Mouse (Mus musculus) intestine, embryonic 14.5 days (tissue): ENCODE results near the gene Fndc10. TPM values are rescaled to one million over a fixed set of nuclear protein-coding genes. Genes with fewer than 3 reads are reported as not detected.
"Not testable (repeated sequence)": the region's sequence is repeated elsewhere in the genome, so short reads cannot be mapped to it uniquely, and the experiment has no call there.

ENCODE experiments used
- ATAC-seq: fragments of 200-750 bp; cut with Nextera tagmentation; replicated peaks from 2 replicates; pipeline ENCODE4 v1.8.0; 2017; ENCODE audit warnings: low read depth, moderate number of reproducible peaks, moderate TSS enrichment, moderate library complexity; ENCODE audit not compliant: low FRiP score, low TSS enrichment
- DNase-seq: peaks from one replicate; pipeline ENCODE4 v3.0.0-alpha.2; 2018; ENCODE audit warnings: low spot score
- H3K27ac ChIP-seq: fragments of 300-500 bp; sonication (generic); 2 replicates; pipeline ENCODE4 v1.5.1; 2014; ENCODE audit warnings: low read depth, mild to moderate bottlenecking, control low read depth
- H3K27me3 ChIP-seq: fragments of 300-500 bp; sonication (generic); replicated peaks from 2 replicates; pipeline ENCODE4 v1.6.1; 2014; ENCODE audit warnings: low read length, control low read depth; ENCODE audit not compliant: control insufficient read depth, insufficient read depth
- H3K36me3 ChIP-seq: fragments of 300-500 bp; sonication (generic); 2 replicates; pipeline ENCODE4 v1.6.1; 2014; ENCODE audit warnings: low read length, control low read depth; ENCODE audit not compliant: control insufficient read depth, insufficient read depth
- H3K4me1 ChIP-seq: fragments of 300-500 bp; sonication (generic); replicated peaks from 2 replicates; pipeline ENCODE4 v1.6.1; 2014; ENCODE audit warnings: low read length, control low read depth, mixed read lengths; ENCODE audit not compliant: control insufficient read depth, insufficient read depth
- H3K4me2 ChIP-seq: fragments of 300-500 bp; sonication (generic); 2 replicates; pipeline ENCODE4 v1.6.1; 2014; ENCODE audit warnings: low read length
- H3K4me3 ChIP-seq: fragments of 300-500 bp; sonication (generic); 2 replicates; pipeline ENCODE4 v1.5.1; 2014; ENCODE audit warnings: low read depth, low read length, control low read depth, mixed read lengths
- H3K9ac ChIP-seq: fragments of 300-500 bp; sonication (generic); 2 replicates; pipeline ENCODE4 v1.6.1; 2014; ENCODE audit warnings: mild to moderate bottlenecking, low read length
- H3K9me3 ChIP-seq: fragments of 300-500 bp; sonication (generic); 2 replicates; pipeline ENCODE4 v1.6.1; 2016; ENCODE audit warnings: low read length, control low read depth; ENCODE audit not compliant: control insufficient read depth
- WGBS: fragments of 180-500 bp; shearing (Covaris S2); extraction: QIAGEN DNeasy Blood & Tissue Kit; methylation state at CpG from one replicate; pipeline ENCODE4 v1.1.7; 2014; 5-methylcytosine and 5-hydroxymethylcytosine counted together
- polyA plus RNA-seq: library from polyadenylated mRNA; unstranded; fragments of >200 nt; fragmentation: Nextera tagmentation; extraction: Ambion mirVana; gene quantifications from 2 replicates; pipeline ENCODE4 v1.2.1, GENCODE M21; 2014

The Fndc10 gene
- polyA plus RNA-seq, 1 experiment from 2014 or later: 3.1 TPM

GRCm38 (mm10) chr4:155738262-155738661 is 44.1 kb downstream of the Fndc10 start:
- DNase-seq: no peak
- Histone ChIP-seq H3K9ac (no peak overlapping the region), H3K27ac (no peak overlapping the region), H3K27me3 (no peaks in the 10 kb centered on the region), H3K4me3 (no peak overlapping the region), H3K9me3 (no peaks in the 10 kb centered on the region), H3K4me2 (no peak overlapping the region), H3K36me3 (peaks cover 56% of the 10 kb centered on the region), H3K4me1 (peaks cover 13% of the 10 kb centered on the region)
- ATAC-seq: no peak
- 58% methylated on average over 8 of the region's 8 CpGs for WGBS

- peaks cover 7% of the 10 kb centered on the region for H3K4me1 ChIP-seq
- no peak overlapping the region for H3K4me3 ChIP-seq
- no peak overlapping the region for H3K9ac ChIP-seq
- peaks cover 64% of the 10 kb centered on the region for H3K36me3 ChIP-seq
- no peak overlapping the region for H3K4me2 ChIP-seq
- DNase-seq (no peak), ATAC-seq (no peak)
- H3K9me3 ChIP-seq: no peaks in the 10 kb centered on the region
- H3K27me3 ChIP-seq: no peaks in the 10 kb centered on the region
- H3K27ac ChIP-seq: no peak overlapping the region
- WGBS: 81% methylated on average over 6 of the region's 6 CpGs
Measured at GRCm38 (mm10) chr4:155739152-155739551, 45.0 kb downstream of the Fndc10 start.

- peaks cover 6% of the 10 kb centered on the region for H3K4me1 ChIP-seq
- H3K27me3 ChIP-seq: no peaks in the 10 kb centered on the region
- ATAC-seq (no peak), DNase-seq (no peak)
- H3K36me3 ChIP-seq: peaks cover 72% of the 10 kb centered on the region
- no peak overlapping the region for H3K4me2 ChIP-seq
- H3K27ac ChIP-seq: no peak overlapping the region
- H3K4me3 ChIP-seq: no peak overlapping the region
- WGBS: 82% methylated on average over 37 of the region's 37 CpGs
- H3K9ac ChIP-seq: no peak overlapping the region
- H3K9me3 ChIP-seq: no peaks in the 10 kb centered on the region
Measured at GRCm38 (mm10) chr4:155739741-155740636, 45.8 kb downstream of the Fndc10 start.

GRCm38 (mm10) chr4:155740681-155741080 is 46.5 kb downstream of the Fndc10 start:
- not testable (repeated sequence) for DNase-seq, H3K27ac ChIP-seq, H3K9me3 ChIP-seq, ATAC-seq, H3K9ac ChIP-seq, H3K27me3 ChIP-seq, H3K4me2 ChIP-seq, H3K4me1 ChIP-seq, H3K4me3 ChIP-seq
- peaks cover 79% of the 10 kb centered on the region for H3K36me3 ChIP-seq
- WGBS: 89% methylated on average over 10 of the region's 10 CpGs

GRCm38 (mm10) chr4:155742684-155743083 is 48.5 kb downstream of the Fndc10 start:
- H3K9me3 ChIP-seq: no peaks in the 10 kb centered on the region
- no peak for ATAC-seq
- peaks cover 86% of the 10 kb centered on the region for H3K36me3 ChIP-seq
- no peak for DNase-seq
- H3K4me1 ChIP-seq: no peaks in the 10 kb centered on the region
- no peak overlapping the region for H3K27ac ChIP-seq
- no peaks in the 10 kb centered on the region for H3K27me3 ChIP-seq
- WGBS: 93% methylated on average over 5 of the region's 5 CpGs
- no peak overlapping the region for H3K4me3 ChIP-seq
- H3K9ac ChIP-seq: no peak overlapping the region
- no peak overlapping the region for H3K4me2 ChIP-seq

- no peak overlapping the region for H3K9ac ChIP-seq
- no peak overlapping the region for H3K27ac ChIP-seq
- no peak overlapping the region for H3K4me2 ChIP-seq
- H3K36me3 ChIP-seq: peaks cover 98% of the 10 kb centered on the region
- no peaks in the 10 kb centered on the region for H3K9me3 ChIP-seq
- DNase-seq (no peak), ATAC-seq (no peak)
- no peak overlapping the region for H3K4me3 ChIP-seq
- no peaks in the 10 kb centered on the region for H3K27me3 ChIP-seq
- no peaks in the 10 kb centered on the region for H3K4me1 ChIP-seq
- WGBS: 87% methylated on average over 8 of the region's 8 CpGs
Measured at GRCm38 (mm10) chr4:155744474-155744873, 50.3 kb downstream of the Fndc10 start.

- Histone ChIP-seq H3K27ac (no peak overlapping the region), H3K9ac (no peak overlapping the region), H3K27me3 (no peaks in the 10 kb centered on the region), H3K4me2 (no peak overlapping the region), H3K9me3 (no peaks in the 10 kb centered on the region), H3K36me3 (peaks cover 98% of the 10 kb centered on the region), H3K4me3 (no peak overlapping the region), H3K4me1 (no peaks in the 10 kb centered on the region)
- no peak for DNase-seq
- WGBS: 89% methylated on average over 5 of the region's 5 CpGs
- ATAC-seq: no peak
Measured at GRCm38 (mm10) chr4:155745136-155745535, 51.0 kb downstream of the Fndc10 start.
